Mouse (Mus musculus): ENCODE data around the gene Brd2. TPM values are rescaled to one million over a fixed set of nuclear protein-coding genes. Genes with fewer than 3 reads are reported as not detected.
"Not testable (repeated sequence)": the region's sequence is repeated elsewhere in the genome, so short reads cannot be mapped to it uniquely, and the experiment has no call there.

Brd2 gene
- polyA plus RNA-seq, 1 experiment = 117 TPM

GRCm38 (mm10) chr17:34155534-34155933, 33.1 kb upstream of the Brd2 start:
- 43% methylated on average over 5 of the region's 5 CpGs for WGBS
- Histone ChIP-seq H3K27ac (ENCODE audit: insufficient read depth, low read depth, low read length) (no peak overlapping the region), H3K4me3 (ENCODE audit: insufficient read depth, low read depth, low read length) (no peak overlapping the region), H3K36me3 (ENCODE audit: control insufficient read depth, insufficient read depth, low read length) (no peaks in the 10 kb centered on the region), H3K27me3 (replicated peaks; ENCODE audit: control insufficient read depth, insufficient read depth, low read length) (no peaks in the 10 kb centered on the region; the same call in 1 of the 2 replicates), H3K4me1 (ENCODE audit: control insufficient read depth, insufficient read depth, low read length) (no peaks in the 10 kb centered on the region)
- TF ChIP-seq CTCF (conservative IDR thresholded peaks at IDR 0.05; ENCODE audit: insufficient read depth, insufficient read length, low read depth, low read length) = no peak
- TF ChIP-seq POLR2A (IDR thresholded peaks at IDR 0.05; ENCODE audit: low read depth, low read length) = no peak
- no peak for DNase-seq

GRCm38 (mm10) chr17:34152923-34153322, 30.5 kb upstream of the Brd2 start, which contains the start of gene H2-DMb1:
H2-DMb1 (plus strand) TSS chr17:34153072.
- Histone ChIP-seq H3K27ac (ENCODE audit: insufficient read depth, low read depth, low read length) (no peak within 1 kb of the TSS; the same call in 1 of the 2 replicates), H3K36me3 (ENCODE audit: control insufficient read depth, insufficient read depth, low read length) (no peaks in the 10 kb centered on the region), H3K4me3 (ENCODE audit: insufficient read depth, low read depth, low read length) (peak within 1 kb of the TSS; percentile 35), H3K27me3 (replicated peaks; ENCODE audit: control insufficient read depth, insufficient read depth, low read length) (no peaks in the 10 kb centered on the region; the same call in 1 of the 2 replicates), H3K4me1 (ENCODE audit: control insufficient read depth, insufficient read depth, low read length) (no peaks in the 10 kb centered on the region)
- TF ChIP-seq POLR2A (IDR thresholded peaks at IDR 0.05; ENCODE audit: low read depth, low read length) (no peak), CTCF (conservative IDR thresholded peaks at IDR 0.05; ENCODE audit: insufficient read depth, insufficient read length, low read depth, low read length) (no peak)
- 25% methylated on average over 4 of the region's 4 CpGs for WGBS
- DNase-seq = peak; percentile 87

- H3K4me3 ChIP-seq (ENCODE audit: insufficient read depth, low read depth, low read length) = no peak overlapping the region
- no peak for DNase-seq
- no peak for TF ChIP-seq POLR2A (IDR thresholded peaks at IDR 0.05; ENCODE audit: low read depth, low read length)
- no peak for TF ChIP-seq CTCF (conservative IDR thresholded peaks at IDR 0.05; ENCODE audit: insufficient read depth, insufficient read length, low read depth, low read length)
- no peaks in the 10 kb centered on the region for H3K36me3 ChIP-seq (ENCODE audit: control insufficient read depth, insufficient read depth, low read length)
- no peaks in the 10 kb centered on the region for H3K4me1 ChIP-seq (ENCODE audit: control insufficient read depth, insufficient read depth, low read length)
- H3K27ac ChIP-seq (ENCODE audit: insufficient read depth, low read depth, low read length) = no peak overlapping the region
- H3K27me3 ChIP-seq (replicated peaks; ENCODE audit: control insufficient read depth, insufficient read depth, low read length) = no peaks in the 10 kb centered on the region
- 45% methylated on average over 3 of the region's 3 CpGs for WGBS
Measured at GRCm38 (mm10) chr17:34144960-34145371, 22.5 kb upstream of the Brd2 start.

GRCm38 (mm10) chr17:34144221-34144620, 21.8 kb upstream of the Brd2 start:
- not testable (repeated sequence) for H3K36me3 ChIP-seq (ENCODE audit: control insufficient read depth, insufficient read depth, low read length); DNase-seq; H3K27ac ChIP-seq (ENCODE audit: insufficient read depth, low read depth, low read length); H3K27me3 ChIP-seq (replicated peaks; ENCODE audit: control insufficient read depth, insufficient read depth, low read length); H3K4me1 ChIP-seq (ENCODE audit: control insufficient read depth, insufficient read depth, low read length); H3K4me3 ChIP-seq (ENCODE audit: insufficient read depth, low read depth, low read length)
- 90% methylated on average over 4 of the region's 4 CpGs for WGBS

- DNase-seq = no peak
- Histone ChIP-seq H3K27me3 (replicated peaks; ENCODE audit: control insufficient read depth, insufficient read depth, low read length) (no peaks in the 10 kb centered on the region), H3K27ac (ENCODE audit: insufficient read depth, low read depth, low read length) (no peak overlapping the region), H3K4me1 (ENCODE audit: control insufficient read depth, insufficient read depth, low read length) (no peaks in the 10 kb centered on the region), H3K36me3 (ENCODE audit: control insufficient read depth, insufficient read depth, low read length) (no peaks in the 10 kb centered on the region), H3K4me3 (ENCODE audit: insufficient read depth, low read depth, low read length) (no peak overlapping the region)
- WGBS = 60% methylated on average over 3 of the region's 5 CpGs
- TF ChIP-seq POLR2A (IDR thresholded peaks at IDR 0.05; ENCODE audit: low read depth, low read length) = no peak
- no peak for TF ChIP-seq CTCF (conservative IDR thresholded peaks at IDR 0.05; ENCODE audit: insufficient read depth, insufficient read length, low read depth, low read length)
Measured at GRCm38 (mm10) chr17:34143461-34143860, 21.0 kb upstream of the Brd2 start.

DNA sequence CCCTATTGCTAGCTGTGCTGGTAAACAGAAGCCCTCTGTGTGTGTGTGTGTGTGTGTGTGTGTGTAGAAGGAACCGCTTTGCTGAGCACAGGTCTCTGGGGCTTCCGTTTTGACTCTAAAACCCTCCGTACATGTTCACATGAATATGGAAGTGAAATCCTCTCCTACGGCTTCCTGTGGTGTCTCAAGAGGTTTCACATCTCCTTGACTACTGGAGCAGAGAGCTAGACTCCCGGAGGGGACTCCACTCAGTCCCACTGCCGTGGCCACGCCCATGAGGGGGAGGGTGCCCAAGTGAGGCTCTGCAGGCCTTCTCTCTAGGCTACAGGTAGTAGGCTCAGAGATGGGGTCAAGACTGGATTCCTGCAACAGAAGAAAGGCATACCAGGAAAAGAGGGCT, 20.6 kb upstream of the Brd2 start, which contains the start of gene H2-DMb2:
H2-DMb2 (plus strand) TSS at position 275 of the 400 bp plus-strand sequence.
- Histone ChIP-seq H3K36me3 (ENCODE audit: control insufficient read depth, insufficient read depth, low read length) (no peaks in the 10 kb centered on the region), H3K27me3 (replicated peaks; ENCODE audit: control insufficient read depth, insufficient read depth, low read length) (no peaks in the 10 kb centered on the region), H3K4me3 (ENCODE audit: insufficient read depth, low read depth, low read length) (no peak within 1 kb of the TSS), H3K27ac (ENCODE audit: insufficient read depth, low read depth, low read length) (no peak within 1 kb of the TSS), H3K4me1 (ENCODE audit: control insufficient read depth, insufficient read depth, low read length) (no peaks in the 10 kb centered on the region)
- TF ChIP-seq CTCF (conservative IDR thresholded peaks at IDR 0.05; ENCODE audit: insufficient read depth, insufficient read length, low read depth, low read length) (no peak), POLR2A (IDR thresholded peaks at IDR 0.05; ENCODE audit: low read depth, low read length) (no peak)
- 22% methylated on average over 7 of the region's 7 CpGs for WGBS
- DNase-seq = peak; percentile 51

DNA sequence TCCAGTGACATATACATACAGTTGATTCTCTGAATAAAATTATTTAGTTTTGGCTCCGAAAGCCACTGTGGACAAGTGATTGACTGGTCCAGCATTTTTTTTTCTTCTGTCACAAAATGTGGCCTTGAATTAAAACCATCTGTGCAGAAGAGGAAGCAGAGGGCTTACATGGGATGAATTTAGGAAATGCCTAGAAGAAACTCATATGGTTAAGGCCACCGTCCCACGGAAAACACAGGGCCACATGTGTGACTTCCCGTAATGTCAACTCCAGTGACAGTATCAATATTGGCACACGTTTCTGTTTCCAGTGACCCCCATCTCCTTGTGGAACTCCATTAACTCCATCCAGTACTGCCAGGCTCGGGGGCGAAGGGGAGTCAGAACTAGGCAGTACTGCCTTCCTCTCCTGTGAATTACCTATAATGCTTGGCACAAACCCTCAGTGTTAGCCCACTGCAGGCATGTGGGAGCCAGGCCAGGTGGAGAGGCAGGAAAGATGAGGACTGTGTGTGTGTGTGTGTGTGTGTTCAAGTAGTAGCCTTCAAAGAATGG, 20.1 kb upstream of the Brd2 start:
- no peak for DNase-seq
- no peaks in the 10 kb centered on the region for H3K36me3 ChIP-seq (ENCODE audit: control insufficient read depth, insufficient read depth, low read length)
- no peaks in the 10 kb centered on the region for H3K27me3 ChIP-seq (replicated peaks; ENCODE audit: control insufficient read depth, insufficient read depth, low read length)
- TF ChIP-seq CTCF (conservative IDR thresholded peaks at IDR 0.05; ENCODE audit: insufficient read depth, insufficient read length, low read depth, low read length) = no peak
- TF ChIP-seq POLR2A (IDR thresholded peaks at IDR 0.05; ENCODE audit: low read depth, low read length) = no peak
- no peaks in the 10 kb centered on the region for H3K4me1 ChIP-seq (ENCODE audit: control insufficient read depth, insufficient read depth, low read length)
- no peak overlapping the region for H3K27ac ChIP-seq (ENCODE audit: insufficient read depth, low read depth, low read length)
- WGBS = 72% methylated on average over 7 of the region's 7 CpGs
- no peak overlapping the region for H3K4me3 ChIP-seq (ENCODE audit: insufficient read depth, low read depth, low read length)

All from kidney, adult 2 months (tissue).